Mouse (Mus musculus) brain, embryonic 14.5 days (tissue): ENCODE measurements around the gene Itga9. TPM values are rescaled to one million over a fixed set of nuclear protein-coding genes. Genes with fewer than 3 reads are reported as not detected.
A peak's percentile ranks its signal among the peaks of the same experiment; 100 is the strongest.

Experiments
- DNase-seq: peaks from one replicate; pipeline ENCODE4 v3.0.0-alpha.2; 2011; ENCODE audit warnings: low read depth
- CTCF ChIP-seq: fragments of 200-500 bp; IDR thresholded peaks from 2 replicates; pipeline ENCODE4 v1.5.1; 2012; ENCODE audit warnings: inconsistent platforms, mild to moderate bottlenecking, moderate library complexity, borderline replicate concordance; ENCODE audit not compliant: insufficient read depth, insufficient read length; ENCODE audit errors: extremely low read depth
- POLR2A ChIP-seq: fragments of 200-500 bp; IDR thresholded peaks from 2 replicates; pipeline ENCODE4 v1.6.1; 2012; ENCODE audit warnings: mild to moderate bottlenecking, inconsistent platforms, borderline replicate concordance; ENCODE audit not compliant: poor library complexity, insufficient read depth, insufficient read length, severe bottlenecking; ENCODE audit errors: extremely low read depth
- polyA plus RNA-seq: library from polyadenylated mRNA; depleted of rRNA; stranded (reverse); fragments of >200 nt; gene quantifications from 2 replicates; pipeline ENCODE4 v1.2.3, GENCODE M21; 2012

The Itga9 gene
- polyA plus RNA-seq, 1 experiment = 3.0 TPM

GRCm38 (mm10) chr9:118638642-118639210, 32.2 kb downstream of the Itga9 start:
- no peak for DNase-seq
- TF ChIP-seq CTCF = no peak
- TF ChIP-seq POLR2A = no peak

GRCm38 (mm10) chr9:118645698-118646355, 39.3 kb downstream of the Itga9 start:
- TF ChIP-seq POLR2A = no peak
- DNase-seq = no peak

GRCm38 (mm10) chr9:118647495-118647894, 41.0 kb downstream of the Itga9 start:
- no peak for DNase-seq
- TF ChIP-seq CTCF = no peak
- no peak for TF ChIP-seq POLR2A

DNA sequence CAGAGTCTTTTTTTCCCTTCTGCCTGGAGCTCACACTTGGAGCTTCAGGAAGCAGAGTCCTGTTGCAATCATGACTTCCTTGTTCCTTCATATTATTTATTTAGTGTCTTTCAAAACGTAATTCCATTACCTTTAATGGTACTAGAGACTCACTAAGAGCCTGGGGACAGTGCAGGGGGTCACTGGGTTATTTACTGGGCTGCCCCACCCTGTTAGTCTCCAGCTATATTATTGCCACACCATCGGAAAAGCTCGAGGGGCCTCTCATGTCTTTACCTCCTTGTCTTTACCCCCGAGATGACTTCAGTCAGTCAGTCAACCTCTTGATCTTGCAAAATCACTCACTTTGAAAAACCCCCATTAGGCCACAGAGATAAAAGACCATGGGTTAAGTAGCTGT, 44.5 kb downstream of the Itga9 start:
- TF ChIP-seq POLR2A (no peak), CTCF (no peak)
- no peak for DNase-seq

DNA sequence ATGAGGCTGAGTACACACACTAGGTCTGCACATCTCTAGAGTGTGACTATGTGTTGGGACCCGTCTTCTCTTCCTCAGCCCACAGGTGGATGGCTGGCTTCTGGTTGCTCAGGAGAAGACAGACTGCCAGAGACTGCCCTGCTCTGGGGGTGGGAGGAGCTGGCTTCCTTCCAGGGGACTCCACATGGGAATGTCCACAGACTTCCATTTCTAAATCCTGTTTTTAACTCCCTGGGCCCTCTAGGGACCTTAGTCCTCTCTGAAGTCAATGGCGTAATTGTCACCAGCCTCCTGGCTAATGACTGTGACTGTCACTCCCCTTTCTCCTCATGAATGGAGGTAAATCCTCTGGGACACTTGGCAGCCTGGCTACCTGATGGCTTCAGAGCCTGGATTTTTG, 45.4 kb downstream of the Itga9 start:
- no peak for TF ChIP-seq POLR2A
- no peak for TF ChIP-seq CTCF

GRCm38 (mm10) chr9:118653436-118653835, 46.9 kb downstream of the Itga9 start:
- DNase-seq = no peak
- no peak for TF ChIP-seq POLR2A
- no peak for TF ChIP-seq CTCF

More for the DNA sequence above, 45.4 kb downstream of the Itga9 start:
- peak; percentile 67 for DNase-seq

GRCm38 (mm10) chr9:118654969-118655368, 48.5 kb downstream of the Itga9 start:
- TF ChIP-seq CTCF = no peak
- TF ChIP-seq POLR2A = no peak
- DNase-seq = no peak

DNA sequence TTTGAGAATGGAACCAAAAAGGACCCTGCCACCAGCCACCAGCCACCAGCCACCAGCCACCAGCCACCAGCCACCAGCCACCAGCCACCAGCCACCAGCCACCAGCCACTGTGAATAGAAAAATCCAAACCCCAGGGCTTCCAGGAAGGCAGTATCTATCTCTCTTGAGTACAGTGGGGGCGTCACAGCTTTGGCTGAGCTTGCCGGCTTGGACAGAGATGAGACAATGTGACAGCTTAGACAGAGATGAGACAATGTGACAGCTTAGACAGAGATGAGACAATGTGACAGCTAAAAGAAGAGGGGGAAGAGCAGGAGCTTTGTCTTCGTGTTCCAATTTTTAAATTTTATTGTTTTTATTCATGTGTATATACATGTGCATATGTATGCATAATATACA, 49.2 kb downstream of the Itga9 start:
- no peak for TF ChIP-seq POLR2A
- TF ChIP-seq CTCF = no peak
- no peak for DNase-seq

GRCm38 (mm10) chr9:118658159-118658558, 51.7 kb downstream of the Itga9 start:
- TF ChIP-seq POLR2A (no peak), CTCF (no peak)
- DNase-seq = peak; percentile 40

DNA sequence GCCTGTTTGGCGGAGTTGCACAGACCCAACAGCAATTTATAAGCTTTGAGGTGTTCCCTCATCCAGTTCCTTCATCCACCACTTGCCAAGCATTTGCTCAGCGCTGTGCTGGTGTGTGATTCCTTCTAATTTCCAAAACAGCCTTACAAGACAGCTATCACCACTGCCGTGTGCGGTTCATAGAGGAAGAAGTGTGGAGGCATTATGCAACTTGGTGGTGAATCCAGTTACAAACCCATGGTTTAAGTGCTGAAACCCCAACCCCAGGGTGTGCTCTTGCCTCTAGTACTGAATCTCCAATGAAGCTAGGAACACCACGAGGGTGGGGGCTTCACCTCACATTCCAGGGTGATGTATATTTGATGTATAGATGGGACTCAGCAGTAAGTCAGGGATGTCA, 53.3 kb downstream of the Itga9 start:
- TF ChIP-seq POLR2A = no peak
- TF ChIP-seq CTCF = no peak
- no peak for DNase-seq

- TF ChIP-seq POLR2A = no peak
- no peak for TF ChIP-seq CTCF
Measured at GRCm38 (mm10) chr9:118660259-118660658, 53.8 kb downstream of the Itga9 start.

GRCm38 (mm10) chr9:118662026-118662425, 55.5 kb downstream of the Itga9 start:
- TF ChIP-seq CTCF (no peak), POLR2A (no peak)
- no peak for DNase-seq

More at GRCm38 (mm10) chr9:118660259-118660658, 53.8 kb downstream of the Itga9 start:
- DNase-seq = no peak

GRCm38 (mm10) chr9:118662476-118662875, 56.0 kb downstream of the Itga9 start:
- no peak for TF ChIP-seq CTCF
- no peak for TF ChIP-seq POLR2A
- no peak for DNase-seq

DNA sequence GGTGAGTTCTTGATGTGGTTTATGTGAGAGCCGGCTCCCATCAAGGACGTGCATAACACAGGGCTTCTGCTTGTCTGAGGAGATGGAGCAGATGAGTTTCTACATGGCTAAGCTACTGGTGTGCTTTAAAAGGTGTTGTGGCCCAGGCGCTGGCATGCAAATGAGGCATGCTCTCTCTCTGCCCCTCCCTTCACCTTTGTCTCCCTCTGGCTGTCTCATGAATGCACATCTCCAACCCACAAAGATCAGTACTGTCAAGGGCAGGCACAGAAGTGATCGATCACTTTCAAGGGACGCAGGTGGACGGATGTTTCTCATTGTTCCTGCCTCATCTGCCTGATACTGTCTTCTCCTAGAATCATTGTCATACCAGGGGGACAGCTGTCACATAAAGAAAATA, 57.4 kb downstream of the Itga9 start:
- DNase-seq = no peak
- TF ChIP-seq POLR2A = no peak
- no peak for TF ChIP-seq CTCF
